Mouse (Mus musculus): ENCODE measurements at regions not wholly inside any gene's neighbourhood (a gene's known extent, or its start where the extent isn't known, plus 50 kb on each side); places are given as distances from the start of the nearest gene placed in this dataset.

GRCm38 (mm10) chr5:119580395-119580794 lies 90.1 kb upstream of the Tbx3 start:
- H3K27ac ChIP-seq (ENCODE audit: low read length), result no peak overlapping the region
- 26% methylated on average over 6 of the region's 6 CpGs for WGBS
- no peak for ATAC-seq (ENCODE audit: low read depth)
- no peak overlapping the region for H3K4me3 ChIP-seq (ENCODE audit: low read length)
- H3K9ac ChIP-seq (ENCODE audit: low read length), result no peak overlapping the region
- no peaks in the 10 kb centered on the region for H3K36me3 ChIP-seq (ENCODE audit: control insufficient read depth, insufficient read depth, low read length)
- H3K4me2 ChIP-seq (ENCODE audit: low read depth, low read length), result no peak overlapping the region
- no peaks in the 10 kb centered on the region for H3K9me3 ChIP-seq (ENCODE audit: control insufficient read depth, low read length)
- H3K27me3 ChIP-seq (ENCODE audit: control insufficient read depth, insufficient read depth, low read depth, low read length), result no peaks in the 10 kb centered on the region
- peaks cover 6% of the 10 kb centered on the region; the same call in 1 of the 2 replicates for H3K4me1 ChIP-seq (replicated peaks; ENCODE audit: control insufficient read depth, insufficient read depth, low read length)

- Histone ChIP-seq H3K9me3 (ENCODE audit: control insufficient read depth, low read length) (no peaks in the 10 kb centered on the region), H3K4me1 (replicated peaks; ENCODE audit: control insufficient read depth, insufficient read depth, low read length) (peaks cover 6% of the 10 kb centered on the region; the same call in 1 of the 2 replicates), H3K27ac (ENCODE audit: low read length) (no peak overlapping the region), H3K27me3 (ENCODE audit: control insufficient read depth, insufficient read depth, low read depth, low read length) (no peaks in the 10 kb centered on the region), H3K36me3 (ENCODE audit: control insufficient read depth, insufficient read depth, low read length) (no peaks in the 10 kb centered on the region), H3K4me2 (ENCODE audit: low read depth, low read length) (no peak overlapping the region), H3K4me3 (ENCODE audit: low read length) (no peak overlapping the region), H3K9ac (ENCODE audit: low read length) (no peak overlapping the region)
- ATAC-seq (ENCODE audit: low read depth), result no peak
- 18% methylated on average over 2 of the region's 2 CpGs for WGBS
These were observed 89.7 kb upstream of the Tbx3 start for GRCm38 (mm10) chr5:119580798-119581197.

- WGBS, result 75% methylated on average over 2 of the region's 2 CpGs
- ATAC-seq (ENCODE audit: low read depth), result no peak
- Histone ChIP-seq H3K9ac (ENCODE audit: low read length) (no peak overlapping the region), H3K9me3 (ENCODE audit: control insufficient read depth, low read length) (no peaks in the 10 kb centered on the region), H3K4me2 (ENCODE audit: low read depth, low read length) (no peak overlapping the region), H3K4me1 (replicated peaks; ENCODE audit: control insufficient read depth, insufficient read depth, low read length) (peaks cover 23% of the 10 kb centered on the region), H3K27me3 (ENCODE audit: control insufficient read depth, insufficient read depth, low read depth, low read length) (no peaks in the 10 kb centered on the region), H3K4me3 (ENCODE audit: low read length) (no peak overlapping the region), H3K36me3 (ENCODE audit: control insufficient read depth, insufficient read depth, low read length) (no peaks in the 10 kb centered on the region), H3K27ac (ENCODE audit: low read length) (no peak overlapping the region)
These were observed 86.1 kb upstream of the Tbx3 start for GRCm38 (mm10) chr5:119584389-119584788.

- Histone ChIP-seq H3K4me3 (ENCODE audit: low read length) (no peak overlapping the region), H3K9me3 (ENCODE audit: control insufficient read depth, low read length) (no peaks in the 10 kb centered on the region), H3K4me1 (replicated peaks; ENCODE audit: control insufficient read depth, insufficient read depth, low read length) (peaks cover 23% of the 10 kb centered on the region), H3K36me3 (ENCODE audit: control insufficient read depth, insufficient read depth, low read length) (no peaks in the 10 kb centered on the region), H3K4me2 (ENCODE audit: low read depth, low read length) (no peak overlapping the region), H3K9ac (ENCODE audit: low read length) (no peak overlapping the region), H3K27me3 (ENCODE audit: control insufficient read depth, insufficient read depth, low read depth, low read length) (no peaks in the 10 kb centered on the region), H3K27ac (ENCODE audit: low read length) (no peak overlapping the region)
- WGBS, result 86% methylated on average over 5 of the region's 5 CpGs
- ATAC-seq (ENCODE audit: low read depth), result no peak
These were observed 85.6 kb upstream of the Tbx3 start for GRCm38 (mm10) chr5:119584914-119585313.

- ATAC-seq (ENCODE audit: low read depth), result no peak
- no peak overlapping the region for H3K4me2 ChIP-seq (ENCODE audit: low read depth, low read length)
- 72% methylated on average over 12 of the region's 12 CpGs for WGBS
- no peak overlapping the region for H3K4me3 ChIP-seq (ENCODE audit: low read length)
- H3K4me1 ChIP-seq (replicated peaks; ENCODE audit: control insufficient read depth, insufficient read depth, low read length), result peaks cover 18% of the 10 kb centered on the region
- H3K9me3 ChIP-seq (ENCODE audit: control insufficient read depth, low read length), result no peaks in the 10 kb centered on the region
- no peaks in the 10 kb centered on the region for H3K36me3 ChIP-seq (ENCODE audit: control insufficient read depth, insufficient read depth, low read length)
- peak overlapping the region; percentile 47; the same call in 1 of the 2 replicates for H3K27ac ChIP-seq (ENCODE audit: low read length)
- H3K27me3 ChIP-seq (ENCODE audit: control insufficient read depth, insufficient read depth, low read depth, low read length), result no peaks in the 10 kb centered on the region
- no peak overlapping the region for H3K9ac ChIP-seq (ENCODE audit: low read length)
These were observed 83.9 kb upstream of the Tbx3 start for GRCm38 (mm10) chr5:119586391-119587058.

- Histone ChIP-seq H3K9ac (ENCODE audit: low read length) (no peak overlapping the region), H3K9me3 (ENCODE audit: control insufficient read depth, low read length) (no peaks in the 10 kb centered on the region), H3K27ac (ENCODE audit: low read length) (peak overlapping the region; percentile 47), H3K4me2 (ENCODE audit: low read depth, low read length) (no peak overlapping the region), H3K4me1 (replicated peaks; ENCODE audit: control insufficient read depth, insufficient read depth, low read length) (peaks cover 18% of the 10 kb centered on the region), H3K36me3 (ENCODE audit: control insufficient read depth, insufficient read depth, low read length) (no peaks in the 10 kb centered on the region), H3K27me3 (ENCODE audit: control insufficient read depth, insufficient read depth, low read depth, low read length) (no peaks in the 10 kb centered on the region), H3K4me3 (ENCODE audit: low read length) (no peak overlapping the region)
- WGBS, result 39% methylated on average over 12 of the region's 12 CpGs
- peak; percentile 48 for ATAC-seq (ENCODE audit: low read depth)
These were observed 83.1 kb upstream of the Tbx3 start for GRCm38 (mm10) chr5:119587239-119587811.

GRCm38 (mm10) chr5:119588340-119589272 lies 81.9 kb upstream of the Tbx3 start:
- Histone ChIP-seq H3K9me3 (ENCODE audit: control insufficient read depth, low read length) (no peaks in the 10 kb centered on the region), H3K27ac (ENCODE audit: low read length) (peak overlapping the region; percentile 9; the same call in 1 of the 2 replicates), H3K4me2 (ENCODE audit: low read depth, low read length) (no peak overlapping the region), H3K27me3 (ENCODE audit: control insufficient read depth, insufficient read depth, low read depth, low read length) (no peaks in the 10 kb centered on the region), H3K9ac (ENCODE audit: low read length) (no peak overlapping the region), H3K4me1 (replicated peaks; ENCODE audit: control insufficient read depth, insufficient read depth, low read length) (peaks cover 18% of the 10 kb centered on the region), H3K4me3 (ENCODE audit: low read length) (no peak overlapping the region), H3K36me3 (ENCODE audit: control insufficient read depth, insufficient read depth, low read length) (no peaks in the 10 kb centered on the region)
- WGBS, result 12% methylated on average over 9 of the region's 9 CpGs
- no peak for ATAC-seq (ENCODE audit: low read depth)

- H3K27me3 ChIP-seq (ENCODE audit: control insufficient read depth, insufficient read depth, low read depth, low read length), result no peaks in the 10 kb centered on the region
- no peak overlapping the region for H3K9ac ChIP-seq (ENCODE audit: low read length)
- 77% methylated on average over 5 of the region's 5 CpGs for WGBS
- peaks cover 18% of the 10 kb centered on the region for H3K4me1 ChIP-seq (replicated peaks; ENCODE audit: control insufficient read depth, insufficient read depth, low read length)
- no peak overlapping the region for H3K4me3 ChIP-seq (ENCODE audit: low read length)
- H3K4me2 ChIP-seq (ENCODE audit: low read depth, low read length), result no peak overlapping the region
- no peak overlapping the region for H3K27ac ChIP-seq (ENCODE audit: low read length)
- no peak for ATAC-seq (ENCODE audit: low read depth)
- H3K36me3 ChIP-seq (ENCODE audit: control insufficient read depth, insufficient read depth, low read length), result no peaks in the 10 kb centered on the region
- H3K9me3 ChIP-seq (ENCODE audit: control insufficient read depth, low read length), result no peaks in the 10 kb centered on the region
These were observed 79.2 kb upstream of the Tbx3 start for GRCm38 (mm10) chr5:119591271-119591670.

GRCm38 (mm10) chr5:119592891-119593290 lies 77.6 kb upstream of the Tbx3 start:
- 78% methylated on average over 10 of the region's 10 CpGs for WGBS
- H3K36me3 ChIP-seq (ENCODE audit: control insufficient read depth, insufficient read depth, low read length), result no peaks in the 10 kb centered on the region
- no peak overlapping the region for H3K4me3 ChIP-seq (ENCODE audit: low read length)
- no peaks in the 10 kb centered on the region for H3K27me3 ChIP-seq (ENCODE audit: control insufficient read depth, insufficient read depth, low read depth, low read length)
- H3K4me1 ChIP-seq (replicated peaks; ENCODE audit: control insufficient read depth, insufficient read depth, low read length), result peaks cover 19% of the 10 kb centered on the region
- H3K9me3 ChIP-seq (ENCODE audit: control insufficient read depth, low read length), result no peaks in the 10 kb centered on the region
- ATAC-seq (ENCODE audit: low read depth), result no peak
- H3K4me2 ChIP-seq (ENCODE audit: low read depth, low read length), result no peak overlapping the region
- no peak overlapping the region for H3K9ac ChIP-seq (ENCODE audit: low read length)
- H3K27ac ChIP-seq (ENCODE audit: low read length), result no peak overlapping the region
